11 mouse cellular contexts compared by ENCODE assay signal in the genomic region with DNA sequence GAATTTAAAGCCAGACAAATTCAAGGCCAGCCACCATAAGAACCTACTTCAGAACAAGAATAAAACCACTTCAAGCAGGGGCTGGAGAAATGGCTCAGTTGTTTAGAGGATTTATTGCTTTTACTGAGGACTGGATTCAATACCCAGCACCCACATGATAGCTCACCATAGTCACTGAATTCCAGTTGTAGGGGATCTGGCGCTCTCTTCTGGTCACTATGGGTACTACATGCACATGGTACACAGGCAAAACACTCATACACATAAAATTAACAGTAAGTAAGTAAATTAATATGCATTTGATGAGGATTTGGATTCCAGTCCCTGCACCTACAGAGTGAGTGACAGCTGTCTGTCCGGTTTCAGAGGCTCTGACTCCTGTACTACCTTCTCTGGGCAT. TPM values are rescaled to one million over a fixed set of nuclear protein-coding genes. Genes with fewer than 3 reads are reported as not detected.
DNase-seq lines count a peak whose midpoint lies in the region; ATAC-seq and TF ChIP-seq lines count a peak whose summit lies in the region.
"Had no signal": no experiment of that assay in that cellular context is flagged by ENCODE, and none has a peak within 500 bp of the region (broad histone marks: within the 10 kb centered on the region; RNA-seq: fewer than 3 reads in every experiment).

No protein-coding gene starts in this region.

- no peak for ATAC-seq in intestine, postnatal 0 days
- ATAC-seq in intestine, embryonic 15.5 days = no peak

- no peak overlapping the region for H3K4me3 ChIP-seq in intestine, postnatal 0 days (ENCODE audit: low read depth, low read length)
- no peak overlapping the region for H3K4me3 ChIP-seq in intestine, embryonic 15.5 days (replicated peaks)
- no peak overlapping the region for H3K4me3 ChIP-seq in thymus, adult 2 months (ENCODE audit: control insufficient read depth, insufficient read depth, low read length)
- H3K4me3 ChIP-seq: stomach, embryonic 15.5 days had no signal

- peak; percentile 42 for DNase-seq in thymus, adult 2 months
- DNase-seq in thymus, adult 18-20 months = no peak
- peak; percentile 11 for DNase-seq in lung, postnatal 10 days
- peak; percentile 69 for DNase-seq in thymus, postnatal 4 days
- no peak for DNase-seq in frontal cortex, postnatal 25 days (ENCODE audit: low spot score in 2 of 2)
- DNase-seq in adipocyte (ENCODE audit: low spot score) = no peak
- DNase-seq: cerebellum, postnatal 36 days had no signal

- no peak overlapping the region for H3K27ac ChIP-seq in intestine, postnatal 0 days (ENCODE audit: low read depth, low read length)
- no peak overlapping the region for H3K27ac ChIP-seq in intestine, embryonic 15.5 days
- no peak overlapping the region for H3K27ac ChIP-seq in thymus, adult 2 months (ENCODE audit: control insufficient read depth, insufficient read depth, low read length)
- H3K27ac ChIP-seq: macrophage; stomach, embryonic 15.5 days had no signal

- TF ChIP-seq CTCF in intestine, postnatal 0 days (IDR thresholded peaks at IDR 0.05; ENCODE audit: low read depth) = peak; percentile 67
- TF ChIP-seq CTCF in thymus, adult 2 months (IDR thresholded peaks at IDR 0.05; ENCODE audit: borderline replicate concordance, control insufficient read depth, extremely low read depth, insufficient read depth, low read length, poor library complexity) = no peak

- H3K9ac ChIP-seq in intestine, postnatal 0 days (ENCODE audit: low read depth, low read length) = no peak overlapping the region
- H3K9ac ChIP-seq in intestine, embryonic 15.5 days = no peak overlapping the region
- H3K9ac ChIP-seq: stomach, embryonic 15.5 days had no signal

- H3K9me3 ChIP-seq in intestine, postnatal 0 days (ENCODE audit: control insufficient read depth) = no peaks in the 10 kb centered on the region
- H3K9me3 ChIP-seq in intestine, embryonic 15.5 days = no peaks in the 10 kb centered on the region
- H3K9me3 ChIP-seq: stomach, embryonic 15.5 days had no signal

- no peaks in the 10 kb centered on the region for H3K27me3 ChIP-seq in intestine, postnatal 0 days (replicated peaks; ENCODE audit: control insufficient read depth, insufficient read depth, low read length)
- H3K27me3 ChIP-seq in intestine, embryonic 15.5 days (replicated peaks) = no peaks in the 10 kb centered on the region
- H3K27me3 ChIP-seq in thymus, adult 2 months (ENCODE audit: control insufficient read depth, insufficient read depth, low read length) = no peaks in the 10 kb centered on the region
- H3K27me3 ChIP-seq: stomach, embryonic 15.5 days had no signal

- WGBS in intestine, postnatal 0 days = 63% methylated on average over 2 of the region's 2 CpGs
- WGBS in intestine, embryonic 15.5 days = 55% methylated on average over 2 of the region's 2 CpGs
- 80% methylated on average over 2 of the region's 2 CpGs for WGBS in thymus, adult 2 months

- H3K36me3 ChIP-seq in intestine, postnatal 0 days (ENCODE audit: control insufficient read depth, insufficient read depth) = no peaks in the 10 kb centered on the region
- no peaks in the 10 kb centered on the region for H3K36me3 ChIP-seq in intestine, embryonic 15.5 days
- no peaks in the 10 kb centered on the region for H3K36me3 ChIP-seq in thymus, adult 2 months (ENCODE audit: control insufficient read depth, insufficient read depth, low read length)
- H3K36me3 ChIP-seq: stomach, embryonic 15.5 days had no signal

- no peak for TF ChIP-seq POLR2A in thymus, adult 2 months (IDR thresholded peaks at IDR 0.05; ENCODE audit: control insufficient read depth, extremely low read depth, insufficient read depth, low read length, poor library complexity)

- H3K4me2 ChIP-seq in intestine, postnatal 0 days (replicated peaks; ENCODE audit: low read depth) = no peak overlapping the region
- no peak overlapping the region for H3K4me2 ChIP-seq in intestine, embryonic 15.5 days (replicated peaks)
- H3K4me2 ChIP-seq: stomach, embryonic 15.5 days had no signal

- H3K4me1 ChIP-seq in intestine, postnatal 0 days (replicated peaks; ENCODE audit: control insufficient read depth, insufficient read depth, low read length) = peaks cover 3% of the 10 kb centered on the region; the same call in 1 of the 2 replicates
- no peaks in the 10 kb centered on the region for H3K4me1 ChIP-seq in intestine, embryonic 15.5 days (replicated peaks)
- no peaks in the 10 kb centered on the region for H3K4me1 ChIP-seq in thymus, adult 2 months (replicated peaks; ENCODE audit: control insufficient read depth, insufficient read depth, low read length)
- H3K4me1 ChIP-seq: stomach, embryonic 15.5 days had no signal

RNA-seq across cellular contexts. Expression of a gene that starts 4.2 kb away (rescaled TPM):
- 0.07 and 0.09 TPM in 2 replicates for polyA plus RNA-seq in intestine, postnatal 0 days (2015; fragmentation: Nextera tagmentation; extraction: Ambion mirVana)
- 0.10 and 0.18 TPM in 2 replicates for polyA plus RNA-seq in intestine, embryonic 15.5 days (2015; fragmentation: Nextera tagmentation; extraction: Ambion mirVana)
- 0.43 and 0.53 TPM in 2 replicates for polyA plus RNA-seq in thymus, adult 2 months (2012; rRNA removed)

RNA-seq across cellular contexts. Expression of a gene that starts 11.8 kb away (rescaled TPM):
- 23.8 and 26.0 TPM in 2 replicates for polyA plus RNA-seq in intestine, postnatal 0 days (2015; fragmentation: Nextera tagmentation; extraction: Ambion mirVana)
- polyA plus RNA-seq in intestine, embryonic 15.5 days (2015; fragmentation: Nextera tagmentation; extraction: Ambion mirVana) = 6.3 and 7.6 TPM in 2 replicates
- polyA plus RNA-seq in thymus, adult 2 months (2012; rRNA removed) = 34.9 and 48.1 TPM in 2 replicates

RNA-seq across cellular contexts. Expression of a gene that starts 12.2 kb away (rescaled TPM):
- polyA plus RNA-seq in intestine, postnatal 0 days (2015; fragmentation: Nextera tagmentation; extraction: Ambion mirVana) = not detected in 2 replicates
- polyA plus RNA-seq in intestine, embryonic 15.5 days (2015; fragmentation: Nextera tagmentation; extraction: Ambion mirVana) = not detected in 2 replicates
- polyA plus RNA-seq in thymus, adult 2 months (2012; rRNA removed) = 0.26 TPM in 1 of 2 replicates, not detected in the other
- polyA plus RNA-seq: stomach, embryonic 15.5 days had no signal

Comparison
In these comparisons a context has a peak if more than half of its experiments do, and no peak if none do; other contexts are left out.
1. DNase-seq: peak in thymus, adult 2 months (single experiment), lung, postnatal 10 days (single experiment) and thymus, postnatal 4 days (single experiment); none in thymus, adult 18-20 months (0 of 2), frontal cortex, postnatal 25 days (0 of 2) and adipocyte (single experiment).